Mouse (Mus musculus) adrenal gland, adult (tissue): Measurements from ENCODE around the gene Ptms.
A peak's percentile ranks its signal among the peaks of the same experiment; 100 is the strongest.

ENCODE experiments used
- DNase-seq, 2 experiments: peaks; one replicate each; pipeline ENCODE4 v3.0.0; 2022 to 2023; ENCODE audit warnings: low spot score in 1 of 2; ENCODE audit not compliant: inconsistent age in 2 of 2

Ptms gene

DNA sequence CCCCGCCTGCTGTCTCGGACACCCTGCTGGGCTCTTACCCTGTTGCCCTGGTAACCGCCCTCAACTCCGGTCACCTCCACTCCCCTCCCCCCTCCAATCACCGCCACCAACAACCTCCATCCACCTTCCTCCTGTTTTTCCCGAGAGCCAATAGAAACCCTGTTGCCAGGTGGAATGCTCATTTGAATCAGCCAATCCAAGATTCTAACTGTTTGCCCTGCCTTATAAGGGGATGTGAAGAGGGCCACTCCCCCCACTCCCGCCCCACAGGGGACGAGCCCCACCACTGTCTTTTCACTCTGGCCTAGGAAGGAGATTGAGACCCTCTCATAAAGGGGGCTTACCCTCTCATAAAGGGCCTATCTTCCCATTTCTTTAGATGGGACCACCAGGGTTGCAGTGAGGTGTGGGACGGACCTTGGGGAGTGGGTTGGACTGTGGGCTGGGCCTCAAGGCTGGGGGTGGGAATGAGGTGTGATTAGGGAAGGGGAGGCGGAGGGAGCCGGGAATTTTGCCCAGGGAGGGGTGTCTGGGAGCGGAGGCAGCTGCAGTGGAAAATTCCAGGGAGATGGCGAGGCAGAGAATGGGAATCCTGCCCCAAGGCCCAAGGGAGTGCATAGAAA, at the start of gene Ptms:
Ptms (minus strand) TSS at position 409 of the 623 bp plus-strand sequence.
- DNase-seq, result peak; percentile 97 to 98

DNA sequence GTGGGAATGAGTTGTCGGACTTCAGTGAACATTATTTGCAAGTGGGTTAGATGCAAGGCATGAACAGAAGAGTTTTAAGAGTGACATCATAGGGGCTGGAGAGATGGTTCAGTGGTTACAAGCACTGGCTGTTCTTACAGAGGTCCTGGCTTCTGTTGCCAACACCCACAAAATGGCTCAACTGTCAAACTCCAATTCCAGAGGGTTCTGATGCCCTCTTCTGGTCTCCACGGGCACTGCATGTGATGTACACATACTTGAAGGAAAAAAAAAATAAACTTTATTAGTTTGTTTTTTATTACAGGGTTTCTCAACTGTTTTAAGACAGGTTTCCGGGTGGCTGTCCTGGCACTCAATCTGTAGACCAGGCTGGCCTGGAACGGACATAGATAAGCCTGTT, 47.9 kb upstream of the Ptms start:
- DNase-seq, result peak; percentile 31 to 78

DNA sequence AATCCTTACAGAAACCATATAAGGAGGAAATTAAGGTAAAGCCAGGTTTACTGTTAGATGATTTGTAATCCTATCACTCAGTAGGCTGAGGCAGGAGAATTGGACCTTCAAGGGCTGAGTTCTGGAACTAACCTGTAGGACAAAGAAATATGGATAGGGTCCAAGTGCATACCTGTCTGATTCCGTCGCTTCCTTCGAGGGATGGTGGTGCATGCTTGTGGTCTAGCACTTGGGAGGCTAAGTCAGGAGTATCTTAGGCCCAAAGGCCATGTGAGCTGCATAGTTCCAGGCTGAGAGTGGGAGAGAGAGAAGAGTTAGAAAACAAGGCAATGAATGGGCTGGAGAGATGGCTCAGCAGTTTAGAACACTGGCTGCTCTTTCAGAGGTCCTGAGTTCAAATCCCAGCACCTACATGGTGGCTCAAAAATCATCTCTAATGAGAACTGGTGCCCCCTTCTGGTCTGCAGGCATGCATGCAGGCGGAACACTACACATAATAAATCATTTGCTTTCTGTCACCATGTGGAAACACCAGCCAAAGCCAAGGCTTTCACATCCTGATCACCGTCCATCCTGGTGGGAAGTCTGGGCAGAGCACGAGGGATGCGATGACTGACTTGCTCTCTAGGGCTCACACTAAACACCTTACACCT, 46.7 kb upstream of the Ptms start:
- peak; percentile 20 to 69 for DNase-seq

DNA sequence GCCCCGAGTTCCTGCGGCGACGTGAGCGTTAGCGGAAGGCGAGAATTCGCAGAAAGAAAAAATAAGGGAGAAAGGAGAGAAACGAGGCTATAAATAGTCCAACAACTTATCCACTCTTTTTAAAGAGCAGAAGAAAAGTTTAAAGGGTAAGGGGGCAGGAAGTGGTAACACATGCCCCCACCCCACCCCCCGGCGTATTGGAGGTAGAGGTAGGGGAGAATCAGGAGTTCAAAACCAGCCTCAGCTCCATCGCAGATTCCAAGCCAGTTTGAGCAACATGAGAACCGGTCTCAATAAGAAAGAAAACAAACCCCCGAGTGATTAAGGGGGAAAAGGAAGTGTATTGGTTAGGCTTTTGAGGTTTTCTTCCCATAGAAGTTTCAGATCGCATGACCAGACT, 45.8 kb upstream of the Ptms start:
- peak in 1 of 2 experiments; percentile 47 for DNase-seq

DNA sequence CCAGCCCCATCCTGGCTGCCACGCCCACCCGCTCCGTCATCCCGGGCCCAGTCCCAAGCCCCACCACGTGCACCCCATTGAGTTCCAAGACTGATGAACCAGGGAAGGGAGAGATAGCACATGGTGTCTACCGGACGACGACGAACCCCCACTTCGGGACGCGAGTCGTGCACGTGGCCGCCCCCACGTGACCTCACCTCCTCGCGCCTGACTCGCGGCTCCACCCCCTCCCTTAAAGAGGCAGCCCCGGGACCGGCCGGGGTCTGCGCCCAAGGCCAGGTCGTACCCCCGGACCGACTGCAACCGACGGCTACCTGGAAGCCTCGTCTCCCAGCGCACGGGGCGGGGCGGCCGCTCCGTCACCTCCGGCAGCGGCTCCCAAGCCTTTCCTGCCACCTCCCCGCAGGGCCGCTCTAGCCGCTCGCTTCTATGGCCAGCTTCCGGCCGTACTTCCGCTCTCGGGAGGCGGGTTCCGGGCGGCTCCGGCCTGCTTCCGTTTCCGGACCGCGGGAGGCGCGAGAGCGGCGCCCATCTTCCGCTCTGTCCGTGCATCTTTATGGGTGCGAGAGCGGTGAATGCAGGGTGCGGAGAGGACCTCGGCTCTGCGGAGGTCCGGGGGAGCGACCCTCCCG, 45.3 kb upstream of the Ptms start, which contains the start of gene Cops7a:
Cops7a (minus strand) TSS at position 451 of the 632 bp plus-strand sequence.
- DNase-seq, result peak; percentile 97 to 99

DNA sequence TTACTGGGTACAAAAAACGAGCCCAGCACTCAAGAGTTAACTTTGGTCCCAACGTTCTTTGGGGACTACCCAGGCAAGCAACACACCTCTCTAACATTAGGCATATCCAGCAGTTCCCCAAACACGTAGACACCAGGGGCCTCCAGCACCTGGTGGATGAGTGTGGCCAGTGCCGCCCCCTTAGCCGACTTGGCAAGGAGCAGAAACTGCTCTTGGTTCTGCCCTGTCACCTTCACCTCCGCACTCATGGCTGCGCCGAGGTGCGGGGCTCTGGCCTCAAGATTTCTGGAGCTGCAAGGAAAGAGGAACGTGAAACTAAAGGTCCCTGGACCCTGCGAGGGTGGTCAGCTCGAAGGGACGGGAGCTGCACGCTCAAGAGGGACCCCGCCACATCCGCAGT, 44.7 kb upstream of the Ptms start:
- no peak for DNase-seq

DNA sequence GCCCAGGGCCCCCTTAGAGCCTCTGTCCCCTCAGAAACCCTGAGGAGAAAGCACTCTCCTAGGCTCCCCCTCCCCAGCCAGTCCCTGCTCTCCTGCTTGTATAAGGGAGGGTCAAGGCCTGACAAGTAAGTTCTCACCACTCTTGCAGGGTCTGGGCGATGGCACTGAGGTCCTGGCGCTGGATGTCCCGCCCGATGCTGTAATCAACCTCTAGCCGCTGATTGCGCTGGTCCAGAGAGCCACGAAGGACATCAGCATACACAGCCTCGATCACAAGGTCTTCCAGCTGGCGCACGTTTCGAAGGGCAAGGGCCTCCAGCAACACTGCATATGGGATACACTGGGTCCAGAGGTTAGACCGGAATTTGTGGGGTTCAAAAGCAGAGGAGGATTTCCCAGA, 41.1 kb upstream of the Ptms start:
- peak in 1 of 2 experiments; percentile 77 for DNase-seq

DNA sequence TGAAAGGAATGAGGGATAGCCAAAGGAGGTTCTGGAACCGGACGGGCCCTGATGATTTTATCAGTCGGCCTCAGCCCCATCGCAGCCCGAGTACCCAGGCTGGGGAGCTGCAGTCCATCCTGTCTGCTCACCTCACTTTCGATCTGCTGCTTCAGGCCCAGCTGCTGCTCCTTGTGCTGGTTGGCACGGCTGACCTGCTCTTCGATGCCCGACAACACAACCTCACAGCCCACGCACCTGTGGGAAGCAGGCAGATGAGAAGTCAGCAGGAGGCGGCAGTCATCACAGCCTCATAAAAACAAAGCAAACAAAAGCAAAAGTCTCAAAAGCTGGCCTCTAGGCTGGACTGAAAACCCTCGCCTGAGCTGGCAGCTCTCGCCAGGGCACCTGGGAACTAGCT, 40.1 kb upstream of the Ptms start:
- no peak for DNase-seq

DNA sequence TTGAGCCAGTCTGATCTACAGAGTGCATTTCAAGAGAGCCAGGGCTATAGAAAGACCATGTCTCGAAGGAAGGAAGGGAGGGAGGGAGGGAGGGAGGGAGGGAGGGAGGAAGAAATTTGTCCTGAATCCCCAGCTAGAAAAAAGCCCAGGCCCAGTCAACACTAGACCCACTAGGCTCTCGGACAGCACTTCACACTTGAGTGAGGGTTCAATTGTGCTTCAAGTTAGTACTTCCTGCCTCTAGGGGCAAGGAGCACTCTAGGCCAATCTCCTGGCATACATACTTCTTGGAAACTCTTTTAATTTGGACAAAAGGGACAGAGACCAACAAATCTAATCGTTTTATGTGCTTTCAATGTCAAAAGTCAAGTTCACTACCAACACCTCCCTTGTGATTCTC, 38.2 kb upstream of the Ptms start:
- DNase-seq, result no peak

DNA sequence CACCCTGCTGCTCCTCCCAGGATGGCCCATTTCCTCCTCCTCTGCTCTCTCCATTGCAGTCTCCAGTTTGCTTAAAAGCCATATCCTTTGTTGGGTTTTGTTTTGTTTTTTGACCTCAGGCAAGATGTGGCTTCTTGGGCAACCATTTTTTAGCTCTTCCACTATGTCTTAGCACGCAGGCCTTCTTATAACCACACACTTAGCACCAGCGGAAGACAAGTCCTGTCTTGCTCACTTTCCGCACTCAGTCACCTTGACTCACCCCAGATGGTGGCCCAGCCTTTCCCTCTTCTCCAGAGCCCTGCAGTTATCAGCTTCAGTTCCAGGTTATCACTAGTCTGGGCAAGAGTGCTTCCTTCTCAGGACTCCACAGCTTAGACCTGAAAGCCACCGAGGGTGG, 35.3 kb upstream of the Ptms start:
- no peak for DNase-seq

DNA sequence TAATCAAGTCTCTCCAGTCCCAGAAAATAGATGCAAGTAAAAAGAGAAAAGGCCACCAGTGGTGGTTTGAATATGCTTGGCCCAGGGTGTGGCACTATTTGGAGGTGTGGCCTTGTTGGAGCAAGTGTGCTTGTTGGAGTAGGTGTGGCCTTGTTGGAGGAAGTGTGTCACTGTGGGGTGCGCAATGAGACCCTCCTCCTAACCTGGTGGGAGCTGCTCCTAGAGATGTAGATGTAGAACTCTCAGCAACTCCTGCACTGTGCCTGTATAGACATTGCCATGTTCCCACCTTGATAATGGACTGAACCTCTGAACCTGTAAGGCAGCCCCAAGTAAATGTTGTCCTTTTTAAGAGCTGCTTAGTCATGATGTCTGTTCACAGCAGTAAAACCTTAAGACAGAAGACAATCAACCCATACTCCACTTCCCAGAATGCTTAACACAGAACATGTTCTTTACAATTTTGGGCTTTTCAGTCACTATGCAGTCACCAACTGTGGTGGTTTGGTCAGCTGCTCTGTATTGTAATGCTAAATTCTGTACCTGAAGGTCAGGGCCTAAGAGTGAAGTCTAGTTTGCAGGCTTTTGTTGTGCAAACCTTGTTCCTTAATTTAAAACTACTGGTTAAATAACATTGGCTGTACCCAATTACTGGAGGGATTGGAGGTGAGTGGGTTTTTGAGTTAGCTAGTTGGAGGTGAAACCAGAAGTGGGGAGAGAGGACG, 34.2 kb upstream of the Ptms start:
- DNase-seq, result no peak

DNA sequence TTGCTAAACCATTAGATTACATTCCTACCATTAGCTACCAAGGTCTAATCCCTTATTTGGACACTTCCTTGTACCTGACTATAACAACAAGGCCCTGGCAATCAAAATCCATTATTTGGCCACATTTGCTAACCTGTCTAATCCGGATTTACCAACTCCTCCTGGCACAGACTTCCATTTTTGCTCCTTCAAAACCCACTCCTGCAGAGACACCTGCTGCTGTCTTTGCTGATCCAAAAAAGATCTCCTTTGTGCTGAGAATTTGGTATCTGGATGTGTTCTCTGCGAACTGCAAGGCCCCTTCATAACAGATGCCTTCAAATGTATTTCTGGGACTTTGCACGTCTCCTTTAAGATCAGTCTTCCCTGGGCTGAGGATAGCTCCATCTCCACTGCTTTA, 23.6 kb upstream of the Ptms start:
- DNase-seq, result no peak

DNA sequence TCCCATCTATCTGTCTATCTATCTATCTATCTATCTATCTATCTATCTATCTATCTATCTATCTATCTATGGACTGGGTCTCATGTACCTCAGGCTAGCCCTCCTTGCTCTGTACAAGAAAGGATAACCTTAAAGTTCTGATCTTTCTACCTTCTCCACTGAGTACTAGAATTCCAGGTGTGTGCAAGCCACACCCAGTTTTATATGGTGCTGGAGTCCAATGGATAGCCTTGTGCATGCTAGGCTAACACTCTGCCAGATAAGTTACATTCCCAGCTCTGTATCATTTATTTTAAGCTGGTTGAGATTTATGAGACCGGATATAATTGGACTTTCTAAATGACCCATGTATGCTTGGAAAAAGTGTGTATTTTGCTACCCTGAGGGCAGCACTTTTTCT, 21.8 kb upstream of the Ptms start:
- no peak for DNase-seq

DNA sequence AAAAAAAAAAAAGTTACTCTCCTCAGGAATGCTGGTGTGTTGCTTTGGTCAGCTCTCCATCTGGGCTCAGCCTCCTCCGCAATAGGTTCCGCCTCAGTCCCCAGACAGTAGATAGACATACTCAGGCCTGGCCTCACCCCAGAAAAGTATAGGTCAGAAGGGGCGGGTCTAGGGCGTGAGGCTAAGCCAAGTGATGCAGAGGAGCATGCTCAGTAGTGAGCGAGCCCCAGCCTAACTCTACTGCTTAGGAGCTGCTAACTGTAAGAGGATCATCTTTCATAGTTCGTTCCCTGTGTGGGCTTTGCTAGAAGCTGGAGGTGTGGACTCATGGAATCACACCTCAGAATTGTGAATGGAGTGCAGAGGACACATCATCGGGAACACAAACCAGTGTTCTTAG, 18.7 kb upstream of the Ptms start:
- DNase-seq, result peak in 1 of 2 experiments; percentile 16

DNA sequence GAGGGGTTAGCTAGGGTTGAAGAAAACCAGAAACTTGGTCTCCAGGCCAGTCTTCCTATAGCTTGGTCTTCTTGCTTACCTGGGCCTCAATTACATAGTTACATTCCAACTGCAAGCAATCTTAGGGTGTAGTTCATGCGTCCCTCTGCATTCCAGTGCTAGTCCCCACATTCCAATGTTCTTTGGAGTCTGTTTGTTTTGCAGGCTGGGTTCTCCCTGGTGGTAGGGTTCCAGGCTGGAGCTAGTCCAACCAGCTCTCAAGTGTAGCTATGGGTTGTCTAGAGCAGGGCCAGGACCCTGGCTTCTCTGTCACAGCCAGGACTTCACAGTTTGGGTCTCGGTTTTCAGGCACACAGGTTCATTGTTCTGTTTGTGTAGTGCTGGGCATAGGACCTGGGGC, 17.6 kb upstream of the Ptms start:
- DNase-seq, result peak in 1 of 2 experiments; percentile 21

DNA sequence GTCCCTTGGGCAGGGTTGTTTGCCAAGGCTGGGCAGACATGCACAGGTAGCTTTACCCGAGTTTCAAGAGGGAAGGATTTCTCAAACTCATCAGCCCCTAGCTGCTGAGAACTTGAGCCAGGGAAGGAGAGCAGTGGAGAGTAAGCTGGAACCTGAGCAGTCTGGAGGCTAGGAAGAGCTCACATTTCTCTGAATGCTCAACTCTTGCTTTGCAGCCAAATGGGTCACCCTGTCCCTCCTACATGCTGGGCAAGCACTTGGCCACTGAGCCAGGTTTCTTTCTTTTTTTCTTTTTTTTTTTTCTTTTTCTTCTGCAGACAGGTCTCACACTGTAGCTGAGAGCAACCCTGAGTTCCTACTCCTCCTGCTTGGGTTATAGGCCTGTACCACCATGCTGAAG, 16.8 kb upstream of the Ptms start:
- peak in 1 of 2 experiments; percentile 16 for DNase-seq

DNA sequence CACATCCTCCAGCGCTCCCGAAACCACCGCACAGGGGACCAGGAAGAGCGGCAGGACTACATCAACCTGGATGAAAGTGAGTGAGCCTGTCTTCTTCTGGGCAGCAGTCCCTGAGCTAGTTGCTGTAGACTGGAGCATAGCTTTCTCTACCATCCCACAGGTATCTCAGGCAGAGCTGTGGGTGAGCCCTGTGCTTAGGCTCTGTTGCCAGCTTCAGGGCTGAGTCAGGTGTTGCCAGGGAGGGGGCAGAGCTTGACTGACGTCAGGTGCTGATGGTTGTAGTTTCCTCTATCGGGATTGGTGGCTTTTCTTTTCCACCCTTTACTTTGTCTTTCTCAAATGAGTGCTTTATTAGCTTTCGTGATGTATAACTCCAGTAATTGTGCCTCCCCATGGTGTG, 14.8 kb upstream of the Ptms start:
- no peak for DNase-seq

DNA sequence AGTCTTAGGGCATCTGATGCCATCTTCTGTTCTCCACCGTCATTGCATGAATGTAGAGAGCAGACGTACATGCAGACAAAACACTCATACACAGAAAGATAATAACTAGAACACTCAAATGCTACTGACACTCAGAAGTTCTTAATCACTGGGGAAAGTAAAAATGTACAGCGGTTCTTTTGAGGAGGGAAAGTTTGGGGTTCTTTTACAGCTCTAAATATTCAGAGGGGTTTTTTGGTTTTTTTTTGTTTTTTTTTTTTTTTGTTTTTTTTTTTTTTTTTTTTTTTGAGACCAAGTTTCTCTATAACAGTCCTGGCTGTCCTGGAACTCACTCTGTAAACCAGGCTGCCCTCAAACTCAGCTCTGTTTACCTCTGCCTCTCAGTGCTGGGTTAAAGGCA, 13.2 kb upstream of the Ptms start:
- no peak for DNase-seq

DNA sequence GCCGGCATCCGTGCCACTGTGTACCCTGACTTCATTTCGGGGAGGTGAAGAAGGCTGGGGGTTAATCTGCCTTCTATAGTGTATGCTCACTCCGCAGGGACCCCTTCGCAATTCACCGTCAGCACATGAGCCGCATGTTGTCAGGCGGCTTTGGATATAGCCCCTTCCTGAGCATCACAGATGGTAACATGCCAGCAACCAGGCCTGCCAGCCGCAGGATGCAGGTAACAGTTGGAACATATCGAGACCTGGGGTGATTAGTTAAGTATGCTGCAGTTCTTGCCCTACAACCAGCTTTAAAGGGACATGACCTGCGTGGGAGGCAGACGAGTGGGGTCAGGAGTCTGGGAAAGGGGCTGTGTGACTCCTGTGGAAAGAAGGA, 12.4 kb upstream of the Ptms start:
- peak; percentile 41 to 57 for DNase-seq

DNA sequence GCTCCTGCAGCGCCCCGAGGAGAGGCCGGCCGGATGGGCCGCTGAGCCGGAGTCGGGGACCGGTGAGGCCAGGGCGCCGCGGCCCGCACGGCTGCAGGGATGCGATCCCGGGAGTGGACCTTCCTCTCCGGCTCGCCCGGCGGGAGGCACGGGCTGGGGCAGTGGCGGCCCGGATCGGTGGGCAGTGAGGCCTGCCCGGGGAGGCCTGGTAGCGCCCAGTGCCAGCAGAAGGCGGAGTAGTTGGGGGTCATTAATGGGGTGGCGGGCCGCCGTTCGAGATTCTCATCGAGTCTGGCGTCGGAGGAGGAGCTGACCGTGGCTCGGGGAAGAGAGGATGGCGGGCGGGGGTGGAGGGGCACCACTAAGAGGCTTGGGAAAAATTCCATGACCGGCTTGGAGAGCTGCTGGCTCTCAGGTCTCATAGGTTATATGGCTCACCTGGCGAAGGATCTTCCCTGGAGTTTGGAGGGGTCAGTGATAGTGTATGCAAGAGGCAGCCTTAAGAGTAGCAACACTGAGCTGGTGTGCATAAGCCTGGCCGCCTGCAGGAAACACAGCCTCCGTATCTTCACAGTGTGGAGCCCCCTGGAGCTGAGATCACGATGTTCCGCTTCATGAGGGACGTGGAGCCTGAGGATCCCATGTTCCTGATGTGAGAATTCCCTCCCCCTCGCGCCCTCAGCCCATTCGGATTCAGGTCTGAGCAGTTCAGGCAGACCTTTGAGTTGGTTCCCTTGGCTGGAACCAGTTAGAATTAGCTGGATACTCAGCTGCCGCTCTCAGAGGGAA, 11.8 kb upstream of the Ptms start:
- peak in 1 of 2 experiments; percentile 62 for DNase-seq
